Mouse (Mus musculus) intestine, embryonic 15.5 days (tissue): ENCODE measurements at regions not wholly inside any gene's neighbourhood (a gene's known extent, or its start where the extent isn't known, plus 50 kb on each side); places are given as distances from the start of the nearest gene placed in this dataset.

Experiments
- ATAC-seq: fragments of 200-750 bp; cut with Nextera tagmentation; 2 replicates; pipeline ENCODE4 v1.8.0; 2017; ENCODE audit warnings: moderate TSS enrichment, moderate library complexity
- H3K27ac ChIP-seq: fragments of 300-500 bp; sonication (generic); 2 replicates; pipeline ENCODE4 v1.5.1; 2015; ENCODE audit warnings: mild to moderate bottlenecking, inconsistent platforms
- H3K27me3 ChIP-seq: fragments of 300-500 bp; sonication (generic); replicated peaks from 2 replicates; pipeline ENCODE4 v1.6.1; 2015; ENCODE audit warnings: inconsistent platforms
- H3K36me3 ChIP-seq: fragments of 300-500 bp; sonication (generic); 2 replicates; pipeline ENCODE4 v1.6.1; 2015; ENCODE audit warnings: inconsistent platforms
- H3K4me1 ChIP-seq: fragments of 300-500 bp; sonication (generic); replicated peaks from 2 replicates; pipeline ENCODE4 v1.6.1; 2015; ENCODE audit warnings: inconsistent platforms
- H3K4me2 ChIP-seq: fragments of 300-500 bp; sonication (generic); replicated peaks from 2 replicates; pipeline ENCODE4 v1.6.1; 2015; ENCODE audit warnings: mild to moderate bottlenecking, inconsistent platforms
- H3K4me3 ChIP-seq: fragments of 300-500 bp; sonication (generic); replicated peaks from 2 replicates; pipeline ENCODE4 v1.5.1; 2015; ENCODE audit warnings: inconsistent platforms
- H3K9ac ChIP-seq: fragments of 300-500 bp; sonication (generic); 2 replicates; pipeline ENCODE4 v1.6.1; 2015; ENCODE audit warnings: inconsistent platforms
- H3K9me3 ChIP-seq: fragments of 300-500 bp; sonication (generic); 2 replicates; pipeline ENCODE4 v1.6.1; 2016; ENCODE audit warnings: inconsistent platforms
- WGBS: fragments of 180-500 bp; shearing (Covaris S2); methylation state at CpG from one replicate; pipeline ENCODE4 v1.1.7; 2015; 5-methylcytosine and 5-hydroxymethylcytosine counted together

DNA sequence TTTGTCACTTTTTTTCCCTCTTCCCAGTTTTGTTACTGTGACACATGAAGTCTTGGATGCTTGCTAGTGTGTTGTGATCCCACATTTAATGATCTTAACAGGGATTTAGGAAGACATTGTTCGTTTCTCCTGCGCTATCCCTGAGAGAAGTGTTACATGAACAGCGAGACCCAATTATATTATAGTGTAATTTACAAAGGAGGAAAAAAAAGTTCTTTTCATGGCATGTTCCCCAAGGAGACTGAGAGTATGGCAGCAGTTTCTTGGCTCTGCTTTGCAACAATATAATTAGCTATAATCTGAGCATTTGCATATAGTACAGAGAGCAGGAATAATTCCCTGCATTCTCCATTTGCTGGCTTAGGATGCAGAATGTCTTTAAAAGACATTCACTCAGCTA lies 168.6 kb downstream of the Insc start:
- Histone ChIP-seq H3K27me3 (no peaks in the 10 kb centered on the region), H3K4me2 (no peak overlapping the region), H3K36me3 (no peaks in the 10 kb centered on the region), H3K4me1 (no peaks in the 10 kb centered on the region), H3K27ac (no peak overlapping the region), H3K9ac (no peak overlapping the region), H3K9me3 (no peaks in the 10 kb centered on the region), H3K4me3 (no peak overlapping the region)
- no peak for ATAC-seq
- 87% methylated on average over 3 of the region's 3 CpGs for WGBS

- WGBS, result 4% methylated on average over 3 of the region's 3 CpGs
- ATAC-seq, result peak; percentile 58; the same call in 1 of the 2 replicates
Observed at GRCm38 (mm10) chr7:114922155-114922554, 178.7 kb downstream of the Insc start.

DNA sequence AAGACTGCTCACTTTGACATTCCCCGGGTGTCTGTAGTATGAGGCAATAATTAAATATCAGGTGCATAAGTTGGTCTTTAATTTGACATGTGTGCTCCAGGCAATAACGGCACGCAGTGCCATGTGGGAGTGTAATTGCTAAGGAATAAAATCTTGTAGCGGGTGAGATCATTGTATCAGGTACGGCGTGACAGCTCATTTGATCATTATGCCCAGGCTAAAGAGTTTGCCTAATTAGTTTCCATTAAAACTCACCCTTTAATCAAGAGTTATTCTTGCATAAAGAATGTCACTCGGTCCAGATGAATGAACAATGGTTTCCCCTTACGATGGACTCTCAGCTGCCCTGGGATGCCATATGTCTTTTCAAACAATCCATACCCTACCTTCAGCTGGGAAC lies 190.4 kb downstream of the Insc start:
- no peaks in the 10 kb centered on the region for H3K9me3 ChIP-seq
- H3K27me3 ChIP-seq, result no peaks in the 10 kb centered on the region
- no peak overlapping the region for H3K4me2 ChIP-seq
- ATAC-seq, result no peak
- 86% methylated on average over 8 of the region's 8 CpGs for WGBS
- H3K4me3 ChIP-seq, result no peak overlapping the region
- no peaks in the 10 kb centered on the region for H3K36me3 ChIP-seq
- no peak overlapping the region for H3K9ac ChIP-seq
- no peak overlapping the region for H3K27ac ChIP-seq
- no peaks in the 10 kb centered on the region for H3K4me1 ChIP-seq

More at GRCm38 (mm10) chr7:114922155-114922554, 178.7 kb downstream of the Insc start:
- no peaks in the 10 kb centered on the region for H3K4me1 ChIP-seq
- no peak overlapping the region for H3K4me2 ChIP-seq
- H3K9me3 ChIP-seq, result no peaks in the 10 kb centered on the region
- H3K9ac ChIP-seq, result no peak overlapping the region
- H3K27ac ChIP-seq, result no peak overlapping the region
- no peaks in the 10 kb centered on the region for H3K27me3 ChIP-seq
- no peak overlapping the region for H3K4me3 ChIP-seq
- H3K36me3 ChIP-seq, result no peaks in the 10 kb centered on the region

- Histone ChIP-seq H3K4me3 (no peak overlapping the region), H3K9me3 (no peaks in the 10 kb centered on the region), H3K4me1 (no peaks in the 10 kb centered on the region), H3K27ac (no peak overlapping the region), H3K27me3 (no peaks in the 10 kb centered on the region), H3K36me3 (no peaks in the 10 kb centered on the region), H3K9ac (no peak overlapping the region), H3K4me2 (no peak overlapping the region)
- no peak for ATAC-seq
Observed at GRCm38 (mm10) chr7:114950759-114951158, 207.3 kb downstream of the Insc start.

DNA sequence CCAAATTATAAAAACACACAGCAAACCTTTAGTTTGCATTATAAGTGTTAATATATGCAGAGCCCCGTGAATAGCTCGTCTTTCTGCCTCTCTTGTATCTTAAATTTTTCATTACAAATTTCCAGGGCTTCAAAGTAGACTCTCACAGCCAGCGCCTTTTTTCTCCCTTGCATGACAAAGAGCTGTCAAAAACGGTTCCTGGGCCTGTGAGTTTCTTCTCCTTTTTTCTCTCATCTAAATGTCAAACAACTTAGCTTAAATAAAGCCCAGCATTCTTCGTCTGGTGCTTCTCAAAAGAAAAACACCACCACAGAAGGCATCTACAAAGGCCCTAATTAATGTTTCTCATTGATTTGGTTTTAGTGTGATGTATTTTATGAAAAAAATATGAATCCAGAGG lies 219.7 kb downstream of the Insc start:
- H3K9me3 ChIP-seq, result no peaks in the 10 kb centered on the region
- H3K4me3 ChIP-seq, result no peak overlapping the region
- H3K9ac ChIP-seq, result no peak overlapping the region
- H3K27ac ChIP-seq, result no peak overlapping the region
- 43% methylated on average over 5 of the region's 5 CpGs for WGBS
- no peak overlapping the region for H3K4me2 ChIP-seq
- no peaks in the 10 kb centered on the region for H3K36me3 ChIP-seq
- H3K27me3 ChIP-seq, result no peaks in the 10 kb centered on the region
- no peaks in the 10 kb centered on the region for H3K4me1 ChIP-seq
- no peak for ATAC-seq

DNA sequence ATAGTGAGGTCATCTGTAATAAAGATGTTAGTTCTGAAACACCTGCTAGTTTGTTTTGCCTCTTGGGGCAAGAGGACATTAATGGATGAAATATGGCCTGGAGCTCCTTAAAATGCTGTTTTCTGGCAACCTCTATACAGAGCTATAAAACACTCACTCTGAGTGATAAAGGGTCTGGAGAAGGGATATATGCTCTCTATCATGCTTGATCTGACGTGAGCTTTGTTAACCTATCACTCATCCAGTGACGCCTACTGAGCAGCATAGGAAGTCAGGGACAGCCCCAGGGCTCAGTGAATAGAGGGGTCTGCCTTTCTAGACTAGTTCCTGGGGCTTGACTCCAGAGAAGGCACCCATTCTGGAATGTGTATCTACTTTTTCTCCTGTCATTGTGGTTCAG lies 222.4 kb downstream of the Insc start:
- Histone ChIP-seq H3K36me3 (no peaks in the 10 kb centered on the region), H3K27me3 (no peaks in the 10 kb centered on the region), H3K4me1 (no peaks in the 10 kb centered on the region), H3K4me3 (no peak overlapping the region), H3K4me2 (no peak overlapping the region), H3K9ac (no peak overlapping the region), H3K9me3 (no peaks in the 10 kb centered on the region), H3K27ac (no peak overlapping the region)
- 30% methylated on average over 2 of the region's 2 CpGs for WGBS
- ATAC-seq, result no peak

- H3K9ac ChIP-seq, result no peak overlapping the region
- H3K36me3 ChIP-seq, result no peaks in the 10 kb centered on the region
- no peaks in the 10 kb centered on the region for H3K9me3 ChIP-seq
- no peak overlapping the region for H3K4me2 ChIP-seq
- no peaks in the 10 kb centered on the region for H3K27me3 ChIP-seq
- WGBS, result 52% methylated on average over 2 of the region's 2 CpGs
- no peak for ATAC-seq
- no peak overlapping the region for H3K27ac ChIP-seq
- no peak overlapping the region for H3K4me3 ChIP-seq
- no peaks in the 10 kb centered on the region for H3K4me1 ChIP-seq
Observed at GRCm38 (mm10) chr7:114986481-114986880, 243.0 kb downstream of the Insc start.

DNA sequence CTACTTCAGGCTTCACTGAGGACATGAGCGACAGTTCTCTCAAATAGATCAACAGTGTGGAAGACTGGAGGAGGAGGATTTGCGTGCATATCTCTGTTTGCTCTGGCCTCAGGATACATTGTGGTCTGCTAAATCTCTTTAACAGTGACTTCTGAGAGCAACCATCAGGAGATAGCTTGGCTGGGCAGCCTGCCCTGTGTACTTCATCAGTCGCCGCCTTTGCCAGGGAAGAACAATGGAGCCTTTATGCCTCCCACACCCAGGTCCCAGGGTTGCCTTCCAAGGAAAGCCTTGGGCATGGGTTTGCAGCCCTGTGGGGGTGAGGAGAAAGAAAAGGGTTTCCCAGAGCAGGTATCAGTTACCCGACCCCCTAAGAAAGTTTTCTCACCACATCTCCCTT lies 247.8 kb downstream of the Insc start:
- no peak overlapping the region for H3K27ac ChIP-seq
- WGBS, result 59% methylated on average over 5 of the region's 5 CpGs

GRCm38 (mm10) chr7:114992440-114992839 lies 248.9 kb downstream of the Insc start:
- Histone ChIP-seq H3K4me3 (no peak overlapping the region), H3K9ac (no peak overlapping the region), H3K36me3 (no peaks in the 10 kb centered on the region)

More for the DNA sequence above, 247.8 kb downstream of the Insc start:
- no peak overlapping the region for H3K4me3 ChIP-seq
- H3K36me3 ChIP-seq, result no peaks in the 10 kb centered on the region
- no peaks in the 10 kb centered on the region for H3K27me3 ChIP-seq
- no peaks in the 10 kb centered on the region for H3K9me3 ChIP-seq
- H3K4me1 ChIP-seq, result no peaks in the 10 kb centered on the region
- H3K9ac ChIP-seq, result no peak overlapping the region
- ATAC-seq, result no peak
- no peak overlapping the region for H3K4me2 ChIP-seq

DNA sequence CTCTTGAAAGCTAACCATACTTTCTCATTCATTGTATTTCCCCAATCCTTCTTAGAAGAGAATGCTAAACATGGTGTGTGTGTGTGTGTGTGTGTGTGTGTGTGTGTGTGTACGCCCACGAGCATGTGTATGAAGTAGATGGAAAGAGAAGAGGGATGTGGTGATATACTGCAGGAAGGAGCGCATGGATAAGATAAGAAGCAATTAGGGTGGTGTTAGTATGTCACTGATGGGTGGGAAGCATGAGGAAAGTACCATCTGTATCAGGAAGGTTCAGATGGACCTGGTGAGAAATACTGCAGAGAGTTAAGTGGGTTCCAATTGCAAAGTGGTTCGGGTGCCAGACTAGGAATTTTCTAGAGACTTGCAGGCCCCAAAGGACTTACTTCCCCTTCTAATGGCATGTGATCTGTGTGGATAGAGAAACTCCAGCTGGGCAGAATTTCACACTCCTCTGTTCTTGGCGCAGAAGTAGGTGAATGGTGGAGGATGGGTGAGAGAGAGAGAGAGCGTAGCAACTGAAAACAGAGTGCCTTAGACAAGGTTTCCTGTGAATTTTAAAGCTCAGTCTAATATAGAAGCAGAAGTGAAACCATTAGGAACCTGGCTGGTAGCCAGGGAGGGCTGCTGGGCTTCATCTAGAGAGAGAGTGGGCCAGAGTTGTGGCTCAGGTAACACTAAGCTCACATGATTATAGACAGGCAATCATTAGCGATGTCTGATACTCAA lies 257.5 kb downstream of the Insc start:
- H3K27ac ChIP-seq, result no peak overlapping the region
- no peaks in the 10 kb centered on the region for H3K36me3 ChIP-seq
- H3K9me3 ChIP-seq, result no peaks in the 10 kb centered on the region
- no peak overlapping the region for H3K4me2 ChIP-seq
- no peak overlapping the region for H3K9ac ChIP-seq
- ATAC-seq, result no peak
- no peak overlapping the region for H3K4me3 ChIP-seq
- H3K27me3 ChIP-seq, result no peaks in the 10 kb centered on the region
- H3K4me1 ChIP-seq, result 0 out of 2 replicates have a peak, but pooled peaks cover 3% of the 10 kb centered on the region
- 66% methylated on average over 7 of the region's 7 CpGs for WGBS

More at GRCm38 (mm10) chr7:114992440-114992839, 248.9 kb downstream of the Insc start:
- H3K27ac ChIP-seq, result no peak overlapping the region
- WGBS, result 81% methylated on average over 3 of the region's 3 CpGs
- ATAC-seq, result no peak
- H3K27me3 ChIP-seq, result no peaks in the 10 kb centered on the region
- no peak overlapping the region for H3K4me2 ChIP-seq
- H3K9me3 ChIP-seq, result no peaks in the 10 kb centered on the region
- H3K4me1 ChIP-seq, result no peaks in the 10 kb centered on the region

DNA sequence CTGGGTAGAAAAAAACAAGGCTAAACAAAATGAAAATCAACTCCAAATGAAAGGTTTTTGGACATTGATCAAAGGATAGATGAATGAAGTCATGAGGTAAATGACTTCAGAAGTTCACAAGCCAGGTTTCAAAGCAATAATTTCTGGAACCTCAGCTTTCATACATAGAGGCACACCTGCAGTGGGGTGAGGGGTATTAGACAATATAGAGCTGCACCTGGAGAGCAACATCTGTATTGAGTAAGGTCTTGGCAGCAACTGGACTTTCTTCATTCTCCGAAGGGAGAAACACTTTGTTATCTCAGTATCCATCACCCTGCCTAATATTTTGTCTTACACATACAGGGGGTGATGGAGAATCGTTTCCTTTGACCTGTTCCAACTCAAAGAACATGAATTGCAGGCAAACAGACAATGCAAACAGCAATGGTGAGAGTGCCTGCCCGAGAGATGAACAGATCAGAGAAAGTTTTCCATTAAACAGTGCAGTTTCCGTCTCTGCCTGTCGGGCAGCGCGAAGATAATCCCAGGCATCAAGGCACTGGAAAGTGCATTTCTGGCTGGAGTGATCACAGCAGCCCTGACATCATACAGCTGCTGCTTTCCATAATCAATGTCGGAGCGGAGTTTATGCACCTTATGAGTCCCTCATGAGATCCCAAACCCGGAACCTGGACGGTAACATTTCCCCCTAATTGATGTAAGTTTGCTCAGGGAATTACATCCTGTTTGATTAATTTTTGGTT lies 270.9 kb downstream of the Insc start:
- H3K4me2 ChIP-seq, result peak overlapping the region; percentile 20; the same call in 1 of the 2 replicates
- WGBS, result 38% methylated on average over 11 of the region's 11 CpGs
- no peak for ATAC-seq

GRCm38 (mm10) chr7:115019369-115019958 lies 276.0 kb downstream of the Insc start:
- 65% methylated on average over 4 of the region's 4 CpGs for WGBS
- Histone ChIP-seq H3K36me3 (no peaks in the 10 kb centered on the region), H3K27ac (no peak overlapping the region), H3K4me3 (no peak overlapping the region), H3K27me3 (no peaks in the 10 kb centered on the region), H3K9ac (no peak overlapping the region), H3K9me3 (no peaks in the 10 kb centered on the region), H3K4me1 (no peaks in the 10 kb centered on the region), H3K4me2 (no peak overlapping the region)
- no peak for ATAC-seq

More for the DNA sequence above, 270.9 kb downstream of the Insc start:
- Histone ChIP-seq H3K4me1 (no peaks in the 10 kb centered on the region), H3K27ac (no peak overlapping the region), H3K36me3 (no peaks in the 10 kb centered on the region), H3K27me3 (no peaks in the 10 kb centered on the region), H3K9ac (no peak overlapping the region), H3K4me3 (no peak overlapping the region), H3K9me3 (no peaks in the 10 kb centered on the region)
